Mouse (Mus musculus) intestine, postnatal 0 days (tissue): ENCODE results near the gene Gng8. TPM values are rescaled to one million over a fixed set of nuclear protein-coding genes. Genes with fewer than 3 reads are reported as not detected.

Source experiments
- ATAC-seq: fragments of 200-750 bp; cut with Nextera tagmentation; 2 replicates; pipeline ENCODE4 v1.8.0; 2017; ENCODE audit warnings: mild to moderate bottlenecking, moderate TSS enrichment, moderate library complexity
- H3K27ac ChIP-seq: fragments of 300-500 bp; sonication (generic); 2 replicates; pipeline ENCODE4 v1.5.1; 2014; ENCODE audit warnings: mild to moderate bottlenecking, low read depth, low read length, moderate library complexity
- H3K27me3 ChIP-seq: fragments of 300-500 bp; sonication (generic); replicated peaks from 2 replicates; pipeline ENCODE4 v1.6.1; 2014; ENCODE audit warnings: low read length, mixed read lengths; ENCODE audit not compliant: control insufficient read depth, insufficient read depth
- H3K36me3 ChIP-seq: fragments of 300-500 bp; sonication (generic); 2 replicates; pipeline ENCODE4 v1.6.1; 2014; ENCODE audit warnings: mild to moderate bottlenecking, moderate library complexity; ENCODE audit not compliant: control insufficient read depth, insufficient read depth
- H3K4me1 ChIP-seq: fragments of 300-500 bp; sonication (generic); replicated peaks from 2 replicates; pipeline ENCODE4 v1.6.1; 2014; ENCODE audit warnings: antibody characterized with exemption, low read length, mixed read lengths; ENCODE audit not compliant: control insufficient read depth, insufficient read depth
- H3K4me2 ChIP-seq: fragments of 300-500 bp; sonication (generic); replicated peaks from 2 replicates; pipeline ENCODE4 v1.6.1; 2014; ENCODE audit warnings: low read depth, mild to moderate bottlenecking, moderate library complexity
- H3K4me3 ChIP-seq: fragments of 300-500 bp; sonication (generic); 2 replicates; pipeline ENCODE4 v1.5.1; 2014; ENCODE audit warnings: low read depth, low read length
- H3K9ac ChIP-seq: fragments of 300-500 bp; sonication (generic); 2 replicates; pipeline ENCODE4 v1.6.1; 2014; ENCODE audit warnings: mild to moderate bottlenecking, low read depth, low read length
- H3K9me3 ChIP-seq: fragments of 300-500 bp; sonication (generic); 2 replicates; pipeline ENCODE4 v1.6.1; 2016; ENCODE audit warnings: mixed run types; ENCODE audit not compliant: control insufficient read depth
- CTCF ChIP-seq: sonication (generic); IDR thresholded peaks from 2 replicates; pipeline ENCODE4 v1.5.1; 2016; ENCODE audit warnings: low read depth, mild to moderate bottlenecking, control low read depth, antibody characterized with exemption, moderate library complexity
- WGBS: fragments of 180-500 bp; shearing (Covaris S2); extraction: QIAGEN DNeasy Blood & Tissue Kit; methylation state at CpG from one replicate; pipeline ENCODE4 v1.1.7; 2014; 5-methylcytosine and 5-hydroxymethylcytosine counted together
- polyA plus RNA-seq: library from polyadenylated mRNA; unstranded; fragments of >200 nt; fragmentation: Nextera tagmentation; extraction: Ambion mirVana; gene quantifications from 2 replicates; pipeline ENCODE4 v1.2.1, GENCODE M21; 2015

Gng8 gene
- polyA plus RNA-seq, 1 experiment from 2014 or later = 4.7 TPM

DNA sequence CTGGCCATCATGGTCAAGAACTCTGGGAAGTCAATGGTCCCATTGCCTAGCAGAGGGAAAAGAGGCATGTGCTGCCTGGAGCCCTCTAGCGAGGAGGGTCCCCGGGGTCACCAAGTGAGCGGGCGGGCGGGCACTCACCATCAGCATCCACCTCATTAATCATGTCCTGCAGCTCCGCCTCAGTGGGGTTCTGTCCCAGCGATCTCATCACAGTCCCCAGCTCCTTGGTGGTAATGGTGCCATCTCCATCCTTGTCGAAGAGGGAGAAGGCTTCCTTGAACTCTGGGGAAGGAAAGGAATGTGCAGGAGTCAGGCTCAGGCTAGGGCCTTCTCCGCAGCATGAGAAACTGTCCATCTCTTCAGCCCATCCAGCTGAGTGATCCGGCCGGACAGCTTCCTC lies 25.9 kb downstream of the Gng8 start:
- H3K9ac ChIP-seq = no peak overlapping the region
- no peak overlapping the region for H3K4me3 ChIP-seq
- no peaks in the 10 kb centered on the region for H3K9me3 ChIP-seq
- H3K36me3 ChIP-seq = peaks cover 48% of the 10 kb centered on the region
- H3K27me3 ChIP-seq = no peaks in the 10 kb centered on the region
- no peak overlapping the region for H3K27ac ChIP-seq
- no peak overlapping the region for H3K4me2 ChIP-seq
- WGBS = 71% methylated on average over 11 of the region's 11 CpGs
- peaks cover 9% of the 10 kb centered on the region; the same call in 1 of the 2 replicates for H3K4me1 ChIP-seq
- ATAC-seq = no peak
- TF ChIP-seq CTCF = no peak

GRCm38 (mm10) chr7:16918014-16918413 lies 26.4 kb downstream of the Gng8 start:
- H3K27ac ChIP-seq = 0 out of 2 replicates have a peak overlapping the region, but pooled peaks have one; percentile 5
- H3K27me3 ChIP-seq = no peaks in the 10 kb centered on the region
- H3K9me3 ChIP-seq = no peaks in the 10 kb centered on the region
- 77% methylated on average over 9 of the region's 9 CpGs for WGBS
- H3K9ac ChIP-seq = no peak overlapping the region
- no peak for TF ChIP-seq CTCF
- no peak overlapping the region for H3K4me2 ChIP-seq
- peaks cover 9% of the 10 kb centered on the region; the same call in 1 of the 2 replicates for H3K4me1 ChIP-seq
- H3K4me3 ChIP-seq = no peak overlapping the region
- peaks cover 48% of the 10 kb centered on the region for H3K36me3 ChIP-seq
- ATAC-seq = no peak

DNA sequence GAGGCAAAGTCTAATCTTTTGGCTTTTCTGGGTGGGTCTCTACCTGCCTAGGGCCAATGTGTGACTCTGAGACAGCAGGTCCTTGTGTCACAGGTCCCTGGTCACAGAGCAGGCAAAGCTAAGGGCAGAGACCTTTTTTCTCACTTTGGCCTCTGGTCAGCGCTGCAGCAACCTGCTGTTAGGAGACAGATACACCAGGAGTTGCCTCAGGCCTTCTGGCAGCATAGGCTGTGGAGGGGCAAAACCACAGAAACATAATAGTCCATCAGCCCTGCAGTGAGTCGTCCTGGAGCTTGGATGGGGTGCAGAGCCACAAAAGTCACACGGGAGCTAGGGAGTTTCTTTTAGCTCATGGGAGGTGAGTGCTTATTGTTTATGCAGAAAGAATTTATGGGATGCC lies 27.1 kb downstream of the Gng8 start:
- Histone ChIP-seq H3K27me3 (no peaks in the 10 kb centered on the region), H3K9ac (no peak overlapping the region), H3K4me3 (no peak overlapping the region), H3K4me2 (no peak overlapping the region), H3K36me3 (peaks cover 48% of the 10 kb centered on the region), H3K4me1 (peaks cover 9% of the 10 kb centered on the region; the same call in 1 of the 2 replicates), H3K27ac (no peak overlapping the region), H3K9me3 (no peaks in the 10 kb centered on the region)
- WGBS = 73% methylated on average over 3 of the region's 3 CpGs
- ATAC-seq = no peak
- TF ChIP-seq CTCF = no peak

DNA sequence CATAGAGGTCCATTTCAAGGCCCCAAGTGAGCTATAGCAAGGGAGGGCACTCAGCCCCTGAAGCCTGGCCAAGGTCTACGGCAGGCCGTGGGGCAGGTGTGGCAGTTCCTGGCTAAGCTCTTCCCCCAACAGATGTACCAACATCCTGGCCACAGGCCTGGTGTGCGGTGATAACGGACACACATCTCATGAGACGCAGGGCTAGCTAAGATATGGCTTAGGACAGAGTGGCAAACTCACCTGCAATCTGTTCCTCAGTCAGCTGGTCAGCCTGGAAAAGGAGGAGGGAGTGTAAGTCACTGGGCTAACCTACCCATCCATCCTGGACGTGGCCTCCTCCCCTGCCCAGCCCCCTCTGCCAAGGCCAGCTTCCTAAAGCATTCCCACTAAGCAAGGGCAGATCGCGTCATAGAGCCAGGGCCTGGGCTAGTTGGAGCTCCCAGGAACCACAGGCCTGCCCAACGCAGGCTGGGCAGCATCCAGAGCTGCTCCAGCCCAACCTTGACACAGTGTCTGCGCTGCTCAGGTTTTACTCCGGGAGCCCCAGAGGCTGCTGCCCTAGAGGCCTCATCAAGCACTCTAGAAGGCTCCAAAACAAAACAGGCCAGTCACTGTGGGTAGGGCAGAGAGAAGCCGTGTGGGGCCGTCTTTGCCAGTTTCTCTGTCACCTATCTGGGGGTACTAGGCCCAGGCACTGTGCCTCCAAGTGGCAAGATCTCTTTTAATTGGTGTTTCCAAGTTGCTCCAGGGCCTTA lies 28.0 kb downstream of the Gng8 start:
- Histone ChIP-seq H3K27me3 (no peaks in the 10 kb centered on the region), H3K27ac (no peak overlapping the region), H3K9me3 (no peaks in the 10 kb centered on the region), H3K36me3 (peaks cover 43% of the 10 kb centered on the region), H3K9ac (no peak overlapping the region; the same call in 1 of the 2 replicates), H3K4me2 (peak overlapping the region; percentile 32), H3K4me1 (peaks cover 9% of the 10 kb centered on the region; the same call in 1 of the 2 replicates), H3K4me3 (no peak overlapping the region)
- no peak for TF ChIP-seq CTCF
- 65% methylated on average over 13 of the region's 13 CpGs for WGBS
- no peak for ATAC-seq

GRCm38 (mm10) chr7:16920150-16920579 lies 28.6 kb downstream of the Gng8 start:
- Histone ChIP-seq H3K9ac (no peak overlapping the region), H3K4me2 (peak overlapping the region; percentile 32)

GRCm38 (mm10) chr7:16920818-16921791 lies 29.5 kb downstream of the Gng8 start:
- WGBS = 30% methylated on average over 21 of the region's 21 CpGs
- peaks cover 9% of the 10 kb centered on the region; the same call in 1 of the 2 replicates for H3K4me1 ChIP-seq
- no peak for ATAC-seq
- TF ChIP-seq CTCF = no peak
- no peaks in the 10 kb centered on the region for H3K27me3 ChIP-seq
- H3K36me3 ChIP-seq = peaks cover 30% of the 10 kb centered on the region
- H3K9ac ChIP-seq = peak overlapping the region; percentile 80
- peak overlapping the region; percentile 84 for H3K4me2 ChIP-seq
- peak overlapping the region; percentile 94 for H3K27ac ChIP-seq
- H3K9me3 ChIP-seq = no peaks in the 10 kb centered on the region
- peak overlapping the region; percentile 91 for H3K4me3 ChIP-seq

More at GRCm38 (mm10) chr7:16920150-16920579, 28.6 kb downstream of the Gng8 start:
- Histone ChIP-seq H3K27me3 (no peaks in the 10 kb centered on the region), H3K4me3 (no peak overlapping the region), H3K27ac (no peak overlapping the region), H3K9me3 (no peaks in the 10 kb centered on the region), H3K4me1 (peaks cover 9% of the 10 kb centered on the region; the same call in 1 of the 2 replicates), H3K36me3 (peaks cover 38% of the 10 kb centered on the region)
- TF ChIP-seq CTCF = no peak
- 54% methylated on average over 7 of the region's 7 CpGs for WGBS
- no peak for ATAC-seq
